Mouse (Mus musculus): ENCODE measurements around the gene Gm20521.
"Not testable (repeated sequence)": the region's sequence is repeated elsewhere in the genome, so short reads cannot be mapped to it uniquely, and the experiment has no call there.

Gene Gm20521

GRCm38 (mm10) chr14:54935904-54936830 lies 52.9 kb downstream of the Gm20521 start, which contains the start of gene Cmtm5:
Gene Cmtm5 (plus strand): TSS chr14:54936261.
- no peak for DNase-seq (ENCODE audit: extremely low read depth, low read depth)

GRCm38 (mm10) chr14:54936831-54937160 lies 53.6 kb downstream of the Gm20521 start:
- DNase-seq (ENCODE audit: extremely low read depth, low read depth), result peak; percentile 27

GRCm38 (mm10) chr14:54937361-54938182 lies 54.3 kb downstream of the Gm20521 start:
- no peak for DNase-seq (ENCODE audit: extremely low read depth, low read depth)

DNA sequence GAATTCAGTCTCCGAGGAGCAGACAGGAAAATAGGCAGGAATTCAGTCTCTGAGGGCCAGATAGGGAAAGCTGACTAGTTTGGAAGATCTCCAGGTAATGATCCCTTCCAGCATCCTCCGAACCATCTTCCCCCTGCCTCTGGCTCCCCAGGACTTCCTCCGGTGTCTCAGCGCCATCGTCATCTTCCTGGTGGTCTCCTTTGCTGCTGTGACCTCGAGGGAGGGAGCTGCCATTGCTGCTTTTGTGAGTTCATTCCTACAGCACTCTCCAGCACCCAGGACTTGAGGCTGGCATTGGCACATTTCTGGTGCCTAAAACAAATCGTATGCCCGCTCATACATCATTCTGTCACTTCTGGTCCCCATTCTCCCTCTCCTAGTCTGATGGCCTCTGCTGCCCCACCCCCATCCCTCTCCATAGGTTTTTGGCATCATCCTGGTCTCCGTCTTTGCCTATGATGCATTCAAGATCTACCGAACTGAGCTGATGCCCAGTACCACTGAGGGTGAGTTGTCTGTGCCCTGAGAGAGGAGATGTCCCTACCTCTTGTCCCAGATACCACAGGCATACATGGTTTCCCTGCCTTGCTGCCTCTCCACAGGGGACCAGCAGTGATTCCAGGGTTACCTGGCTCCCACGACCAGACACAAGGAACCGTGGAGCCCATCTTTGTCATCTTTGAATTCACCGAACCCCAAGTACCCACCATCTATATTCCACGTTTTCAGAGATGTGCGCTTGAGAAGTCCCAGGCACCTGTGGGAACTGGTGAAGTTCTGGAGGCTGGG lies 55.4 kb downstream of the Gm20521 start:
- no peak for DNase-seq (ENCODE audit: extremely low read depth, low read depth)

DNA sequence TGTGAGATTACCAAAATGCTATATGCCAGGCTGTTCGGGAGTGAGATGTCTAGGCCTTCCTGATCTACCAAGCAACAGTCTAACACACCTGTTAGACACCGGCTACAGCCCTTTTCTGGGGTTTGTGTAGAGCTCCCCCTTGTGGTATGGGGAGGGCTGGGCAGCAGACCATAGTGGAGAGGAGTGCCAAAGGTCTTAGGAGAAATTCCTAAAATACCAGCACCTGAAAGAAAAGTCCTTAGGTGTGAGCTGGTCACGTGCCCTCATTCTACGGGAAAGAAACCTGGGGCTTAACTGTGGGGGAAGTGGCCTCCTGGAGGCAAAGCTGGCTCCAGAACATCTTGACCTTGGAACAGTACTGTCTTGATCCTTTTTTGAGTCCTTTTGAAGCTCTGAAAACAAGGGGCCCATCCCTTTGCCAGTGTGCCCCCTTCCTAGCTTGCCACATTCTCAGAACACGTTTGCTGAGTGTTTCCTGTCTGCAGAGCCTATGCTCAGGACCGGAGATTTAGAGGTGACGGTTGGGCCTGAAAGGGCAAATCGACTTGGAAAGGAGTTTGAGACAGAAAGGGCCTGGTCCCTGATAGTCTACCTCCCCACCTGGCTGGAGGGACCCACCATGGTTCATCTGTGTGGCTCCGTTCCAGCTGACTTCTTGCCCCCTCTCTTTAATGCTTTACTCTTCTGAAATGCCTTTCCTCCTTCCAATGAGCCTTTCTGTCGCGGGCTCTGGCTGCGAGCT lies 56.4 kb downstream of the Gm20521 start:
- DNase-seq (ENCODE audit: extremely low read depth, low read depth), result peak; percentile 26

- DNase-seq (ENCODE audit: extremely low read depth, low read depth), result no peak
Observed at GRCm38 (mm10) chr14:54940176-54940530, 56.9 kb downstream of the Gm20521 start.

GRCm38 (mm10) chr14:54941024-54941978 lies 58.1 kb downstream of the Gm20521 start:
- DNase-seq (ENCODE audit: extremely low read depth, low read depth), result no peak

GRCm38 (mm10) chr14:54942479-54942878 lies 59.2 kb downstream of the Gm20521 start:
- no peak for DNase-seq (ENCODE audit: extremely low read depth, low read depth)

GRCm38 (mm10) chr14:54943971-54944370 lies 60.7 kb downstream of the Gm20521 start:
- no peak for DNase-seq (ENCODE audit: extremely low read depth, low read depth)

DNA sequence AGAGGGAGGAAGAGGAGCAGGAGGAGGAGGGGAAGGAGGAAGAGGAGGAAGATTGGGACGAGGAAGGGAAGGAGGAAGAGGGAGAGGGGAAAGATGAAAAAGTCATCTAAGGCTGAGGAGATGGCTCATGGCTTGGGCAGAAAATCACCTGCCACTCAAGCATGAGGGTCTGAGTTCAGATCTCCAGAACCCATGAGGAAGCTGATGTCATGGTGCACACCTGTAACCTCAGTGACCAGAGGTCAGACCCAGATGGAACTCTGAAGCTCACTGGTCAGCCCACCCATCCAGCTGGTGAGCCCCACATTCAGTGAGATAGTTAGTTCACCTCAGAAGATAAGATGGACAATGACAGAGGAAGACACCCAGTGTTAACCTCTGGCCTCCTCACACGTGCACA lies 61.7 kb downstream of the Gm20521 start:
- DNase-seq (ENCODE audit: extremely low read depth, low read depth), result no peak

DNA sequence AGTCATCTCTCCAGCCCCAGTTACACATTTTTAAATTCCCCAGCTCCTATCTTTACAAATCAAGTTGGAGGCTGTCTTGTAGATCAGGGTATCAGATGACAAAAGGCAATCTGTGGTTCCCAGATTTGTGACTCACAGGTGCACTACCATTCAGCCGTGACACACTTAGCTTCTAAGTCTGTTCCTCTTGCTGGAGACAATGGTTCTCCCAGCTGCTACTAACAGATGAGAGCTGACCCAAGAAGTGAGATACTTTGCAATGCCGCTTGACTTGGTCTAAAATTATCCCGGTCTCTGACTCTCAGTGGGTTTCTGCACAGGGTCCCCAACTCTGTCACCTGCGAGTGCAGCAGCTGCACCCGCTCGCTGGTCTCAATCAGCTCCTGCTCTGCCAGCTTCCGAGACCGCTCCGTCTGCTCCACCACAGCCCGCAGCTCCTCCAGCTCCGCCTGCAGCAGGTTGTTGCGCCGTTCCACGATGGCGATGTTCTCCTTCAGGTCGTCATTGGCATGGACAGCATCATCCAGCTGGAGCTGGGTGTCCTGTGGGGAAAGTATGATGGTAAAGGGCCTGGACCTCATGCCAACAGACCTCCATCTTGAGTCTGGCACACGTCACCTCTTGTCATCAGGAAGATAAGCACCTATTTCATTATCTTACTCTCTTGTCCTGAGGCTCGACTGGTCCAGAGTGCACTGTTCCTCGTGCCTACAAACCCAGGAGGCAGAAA lies 62.9 kb downstream of the Gm20521 start:
- DNase-seq (ENCODE audit: extremely low read depth, low read depth), result no peak

- not testable (repeated sequence) for DNase-seq (ENCODE audit: extremely low read depth, low read depth)
Observed at GRCm38 (mm10) chr14:54947008-54947407, 63.8 kb downstream of the Gm20521 start.
